Mouse (Mus musculus): ENCODE measurements around the gene Vmn1r85.

Vmn1r85 gene

DNA sequence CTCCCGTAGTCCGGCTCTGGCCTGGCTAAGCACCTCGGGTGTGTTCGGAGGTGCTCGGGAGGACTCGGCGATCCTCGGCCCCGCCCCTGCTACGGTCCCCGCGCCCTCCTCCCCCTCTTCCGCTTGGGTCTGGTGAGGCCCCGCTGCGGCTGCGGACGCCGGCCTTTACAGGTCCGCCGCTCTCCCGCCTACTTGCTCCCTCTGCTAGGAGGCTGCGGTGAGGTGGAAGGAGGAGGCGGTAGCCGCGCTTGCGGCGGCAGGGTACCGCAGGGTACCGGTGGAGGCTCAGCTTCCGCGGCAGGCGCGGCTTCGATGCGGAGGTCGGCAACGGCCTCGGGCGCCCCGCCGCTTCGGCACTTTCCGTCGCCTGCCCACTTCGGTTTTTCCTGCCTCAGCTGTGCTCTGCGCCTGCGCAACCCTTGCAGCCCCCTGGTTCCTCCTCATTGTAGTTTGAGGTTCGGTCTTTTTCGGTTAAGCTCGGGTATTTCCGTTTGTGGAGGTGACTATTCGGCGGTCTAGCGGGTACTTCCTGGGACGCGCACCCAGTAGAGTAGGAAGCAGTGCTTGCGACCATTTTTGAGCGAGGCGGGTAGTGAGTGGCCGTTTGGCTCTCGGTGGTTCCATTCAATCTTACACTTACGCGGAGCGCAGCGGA is 56.9 kb downstream of the Vmn1r85 start, which contains the start of gene Ube2m:
Ube2m (minus strand) TSS at position 375 of the 655 bp plus-strand sequence.
- DNase-seq = peak; percentile 97

DNA sequence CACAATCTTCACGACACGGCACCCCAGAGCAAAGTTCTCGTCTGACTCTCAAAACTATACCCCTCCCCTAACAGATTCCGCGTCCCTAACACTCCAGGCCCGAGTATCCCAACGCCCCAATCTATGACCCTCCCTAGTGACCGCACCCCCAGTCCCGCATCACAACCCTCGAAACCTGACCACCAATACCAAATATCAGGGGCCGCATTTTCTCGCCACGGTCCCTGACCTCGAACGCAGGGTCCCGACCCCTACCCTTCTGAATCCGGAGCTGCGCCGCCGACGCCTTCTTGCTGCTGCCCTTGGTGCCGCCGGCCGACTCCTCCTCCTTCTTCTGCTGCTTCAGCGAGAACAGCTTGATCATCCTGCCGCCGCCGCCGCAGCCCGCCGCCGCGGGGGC is 57.6 kb downstream of the Vmn1r85 start:
- DNase-seq = no peak

DNA sequence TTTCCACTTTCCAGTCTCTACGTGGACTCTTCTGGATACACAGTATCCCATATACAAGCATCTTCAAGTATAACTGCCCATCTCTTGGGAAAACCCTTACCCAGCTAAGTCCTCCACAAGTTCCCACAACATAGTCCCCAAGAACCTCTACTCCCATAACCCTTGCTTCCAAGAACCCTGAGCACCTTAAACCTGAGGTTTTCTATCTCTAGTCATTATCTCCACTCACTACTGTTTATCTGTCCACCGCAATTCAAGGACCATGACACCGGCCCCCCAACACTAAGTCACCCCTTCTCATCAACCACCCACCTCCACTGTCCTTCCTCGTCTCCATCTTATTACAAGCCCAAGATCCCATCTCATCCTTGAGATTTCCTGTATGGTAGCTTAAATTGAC is 58.2 kb downstream of the Vmn1r85 start:
- DNase-seq = no peak

DNA sequence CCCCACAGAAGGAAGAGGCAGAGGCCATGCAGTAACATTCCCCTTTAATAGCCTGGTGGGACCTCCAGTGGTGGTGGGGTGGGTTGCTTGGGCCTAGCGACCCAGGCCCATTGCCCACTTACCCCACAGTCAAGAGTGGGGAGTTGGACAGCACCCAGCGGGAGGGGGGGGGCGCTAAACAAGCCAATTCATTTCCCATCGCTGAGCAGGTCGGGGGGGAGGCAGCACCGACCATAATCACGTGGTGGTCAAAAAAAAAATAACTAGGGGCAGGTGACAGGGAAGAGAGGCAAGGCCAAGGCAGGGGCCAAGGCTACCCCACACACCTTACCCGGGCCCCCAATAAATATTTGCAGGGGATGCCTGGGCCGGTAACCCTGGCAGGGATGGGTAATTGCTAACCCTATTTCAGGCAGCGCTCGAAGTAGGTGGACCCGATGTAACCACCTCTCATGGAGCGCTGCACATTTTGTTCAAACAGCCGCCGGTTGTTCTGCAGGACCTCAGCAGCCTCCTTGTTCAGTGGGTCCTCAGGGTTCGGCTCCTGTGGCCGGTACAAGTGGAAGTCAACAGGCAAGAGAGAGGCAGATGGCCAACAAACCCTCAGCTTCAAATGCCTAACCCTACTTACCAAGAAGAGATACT is 59.6 kb downstream of the Vmn1r85 start:
- DNase-seq = no peak

DNA sequence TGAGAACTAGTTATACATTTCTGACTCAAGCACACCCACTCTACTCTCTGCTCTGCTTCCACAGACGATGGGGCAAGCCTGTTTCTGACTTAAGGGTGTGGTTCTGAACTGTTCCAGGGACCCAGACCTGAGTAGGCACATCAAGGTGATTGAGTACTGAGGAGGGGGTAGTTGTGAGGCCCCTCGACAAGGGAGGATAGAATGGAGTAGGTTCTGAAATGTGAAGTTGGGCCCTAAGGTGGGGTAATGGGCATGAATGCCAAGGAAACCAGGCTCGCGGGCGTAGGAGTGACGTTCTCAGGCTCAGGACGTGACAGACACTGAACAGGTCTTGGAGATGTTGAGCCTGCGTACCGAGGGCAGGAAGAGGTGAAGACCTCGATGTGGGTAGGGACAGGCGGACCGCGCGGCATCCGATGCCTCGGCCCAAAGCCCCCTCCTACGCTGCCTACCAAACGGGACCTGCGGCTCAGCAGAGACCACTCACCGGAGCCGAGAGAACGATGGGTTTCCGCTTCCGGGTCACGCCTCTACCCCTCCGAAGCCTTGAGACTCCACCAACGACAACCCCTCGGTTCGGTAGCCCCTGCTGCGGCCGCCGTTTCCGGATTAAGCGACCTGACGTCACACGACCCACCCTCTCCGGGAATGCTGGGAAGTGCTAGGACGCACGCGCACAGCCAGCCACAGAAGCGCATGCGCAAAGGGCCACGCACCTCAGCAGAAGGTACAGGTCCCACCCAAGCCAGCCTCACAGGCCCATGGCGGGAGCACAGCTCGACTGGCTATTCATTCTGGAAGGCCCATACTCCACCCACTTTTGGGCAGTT is 60.6 kb downstream of the Vmn1r85 start, which contains the start of gene Chmp2a:
Chmp2a (minus strand) TSS at position 660 of the 830 bp plus-strand sequence.
- peak; percentile 97 for DNase-seq

DNA sequence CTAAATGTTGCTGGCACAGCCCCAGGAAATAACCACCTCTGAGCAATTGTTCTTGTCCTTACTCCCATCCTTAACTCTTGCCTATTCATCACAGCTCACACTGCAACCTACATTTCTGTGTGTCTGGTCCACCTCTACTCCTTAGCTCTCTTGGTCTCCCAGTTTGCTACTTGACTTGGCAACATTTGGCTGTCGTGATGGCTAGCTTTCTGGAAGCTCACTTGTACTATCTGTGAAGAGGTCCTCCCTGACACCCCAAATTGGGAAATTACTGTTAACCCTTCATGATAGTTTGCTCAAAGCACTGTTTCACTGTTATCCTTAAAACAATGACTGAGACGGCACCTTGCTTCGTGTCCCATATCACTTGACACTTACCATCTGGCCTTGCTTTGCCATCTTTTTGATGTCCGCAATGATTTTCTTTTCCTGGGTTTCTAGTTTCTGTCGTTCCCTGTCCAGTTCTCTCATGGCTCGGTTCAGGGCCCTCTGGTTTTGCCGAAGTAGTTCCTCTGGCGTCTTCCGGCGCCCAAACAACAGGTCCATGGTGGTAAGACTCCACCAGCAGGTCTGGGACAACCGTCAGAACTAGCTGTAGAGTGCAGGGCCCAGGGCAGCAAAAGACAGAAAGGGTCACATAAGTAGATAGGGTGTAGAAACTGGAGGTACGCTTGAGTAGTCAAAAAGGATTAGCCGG is 61.4 kb downstream of the Vmn1r85 start:
- no peak for DNase-seq
